Mouse (Mus musculus) lung, adult 2 months (tissue): ENCODE results near the gene Olfr641.

Experiments
- CTCF ChIP-seq: fragments of 200-500 bp; IDR thresholded peaks from 2 replicates; pipeline ENCODE4 v1.5.1; 2011; ENCODE audit warnings: mild to moderate bottlenecking, low read length, control low read depth; ENCODE audit not compliant: insufficient read depth
- POLR2A ChIP-seq: fragments of 200-500 bp; IDR thresholded peaks from 2 replicates; pipeline ENCODE4 v1.6.1; 2011; ENCODE audit warnings: low read depth, mild to moderate bottlenecking, control low read depth, low read length, borderline replicate concordance; ENCODE audit errors: extremely low read depth

DNA sequence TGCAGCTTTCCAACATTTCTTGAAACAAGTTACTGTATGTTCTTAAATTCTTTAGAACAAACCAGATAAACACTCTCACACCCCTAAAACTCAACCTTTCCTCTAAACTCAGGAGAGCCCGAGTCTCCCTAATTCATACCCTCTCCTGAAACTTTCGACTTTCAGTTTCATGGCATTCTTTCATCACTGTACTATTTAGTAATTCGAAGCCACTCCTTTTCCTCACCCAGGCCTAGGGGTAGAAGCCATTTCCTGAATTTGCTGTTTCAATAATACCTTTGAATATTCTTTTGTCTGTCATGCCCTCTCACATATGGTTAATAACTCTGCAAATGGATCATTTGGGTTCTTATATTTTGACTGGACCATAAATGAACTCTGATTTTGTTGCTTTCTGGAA, 8.3 kb upstream of the Olfr641 start:
- TF ChIP-seq CTCF (no peak), POLR2A (no peak)
